Mouse (Mus musculus) heart, embryonic 13.5 days (tissue): ENCODE results near the gene Zfp629. TPM values are rescaled to one million over a fixed set of nuclear protein-coding genes. Genes with fewer than 3 reads are reported as not detected.
"Not testable (repeated sequence)": the region's sequence is repeated elsewhere in the genome, so short reads cannot be mapped to it uniquely, and the experiment has no call there.

ENCODE experiments used
- ATAC-seq: fragments of 200-750 bp; cut with Nextera tagmentation; 2 replicates; pipeline ENCODE4 v1.8.0; 2017; ENCODE audit warnings: moderate TSS enrichment; ENCODE audit not compliant: insufficient number of reproducible peaks, low FRiP score, low TSS enrichment; ENCODE audit errors: extremely low read depth
- H3K27ac ChIP-seq: fragments of 300-500 bp; sonication (generic); replicated peaks from 2 replicates; pipeline ENCODE4 v1.5.1; 2015; ENCODE audit warnings: moderate library complexity, mild to moderate bottlenecking, inconsistent platforms
- H3K27me3 ChIP-seq: fragments of 300-500 bp; sonication (generic); replicated peaks from 2 replicates; pipeline ENCODE4 v1.6.1; 2015; ENCODE audit warnings: mild to moderate bottlenecking, inconsistent platforms
- H3K36me3 ChIP-seq: fragments of 300-500 bp; sonication (generic); 2 replicates; pipeline ENCODE4 v1.6.1; 2015; ENCODE audit warnings: mild to moderate bottlenecking, inconsistent platforms
- H3K4me1 ChIP-seq: fragments of 300-500 bp; sonication (generic); 2 replicates; pipeline ENCODE4 v1.6.1; 2015; ENCODE audit warnings: inconsistent platforms
- H3K4me2 ChIP-seq: fragments of 300-500 bp; sonication (generic); 2 replicates; pipeline ENCODE4 v1.6.1; 2015; ENCODE audit warnings: inconsistent platforms, mild to moderate bottlenecking, moderate library complexity
- H3K4me3 ChIP-seq: fragments of 300-500 bp; sonication (generic); 2 replicates; pipeline ENCODE4 v1.5.1; 2015; ENCODE audit warnings: moderate library complexity, mild to moderate bottlenecking, inconsistent platforms
- H3K9ac ChIP-seq: fragments of 300-500 bp; sonication (generic); 2 replicates; pipeline ENCODE4 v1.6.1; 2015; ENCODE audit warnings: inconsistent platforms, mild to moderate bottlenecking, moderate library complexity
- H3K9me3 ChIP-seq: fragments of 300-500 bp; sonication (generic); 2 replicates; pipeline ENCODE4 v1.6.1; 2016; ENCODE audit warnings: inconsistent platforms
- whole genome bisulfite sequencing: fragments of 180-500 bp; shearing (Covaris S2); methylation state at CpG from one replicate; pipeline ENCODE4 v1.1.7; 2015; ENCODE audit warnings: mixed read lengths; 5-methylcytosine and 5-hydroxymethylcytosine counted together
- polyA plus RNA-seq: library from polyadenylated mRNA; unstranded; fragments of >200 nt; fragmentation: Nextera tagmentation; extraction: Ambion mirVana; gene quantifications from 2 replicates; pipeline ENCODE4 v1.2.1, GENCODE M21; 2015

The Zfp629 gene
- polyA plus RNA-seq, 1 experiment from 2014 or later = 9.5 TPM

DNA sequence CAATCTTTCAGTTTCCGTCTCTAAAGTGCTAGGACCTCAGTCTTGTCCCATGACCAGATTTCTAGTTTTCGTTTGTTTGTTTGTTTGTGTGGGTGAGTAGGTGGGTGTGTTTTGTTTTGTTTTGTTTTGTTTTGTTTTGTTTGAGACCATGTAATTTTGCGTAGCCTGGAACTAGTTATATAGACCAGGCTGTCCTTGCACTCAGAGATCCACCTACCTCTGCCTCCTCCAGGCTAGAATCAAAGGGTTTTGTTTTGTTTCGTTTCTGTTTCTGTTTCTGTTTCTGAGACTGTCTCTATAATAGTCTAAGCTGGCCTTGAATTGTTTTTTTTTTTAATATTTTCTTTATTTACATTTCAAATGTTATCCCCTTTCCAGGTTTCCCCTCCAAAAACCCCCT is 30.8 kb upstream of the Zfp629 start:
- H3K4me2 ChIP-seq = no peak overlapping the region
- H3K36me3 ChIP-seq = no peaks in the 10 kb centered on the region
- WGBS = 69% methylated on average over 4 of the region's 4 CpGs
- H3K27ac ChIP-seq = no peak overlapping the region
- H3K9me3 ChIP-seq = no peaks in the 10 kb centered on the region
- ATAC-seq = no peak
- H3K4me3 ChIP-seq = no peak overlapping the region
- H3K27me3 ChIP-seq = peaks cover 26% of the 10 kb centered on the region; the same call in 1 of the 2 replicates
- no peaks in the 10 kb centered on the region for H3K4me1 ChIP-seq
- no peak overlapping the region for H3K9ac ChIP-seq

DNA sequence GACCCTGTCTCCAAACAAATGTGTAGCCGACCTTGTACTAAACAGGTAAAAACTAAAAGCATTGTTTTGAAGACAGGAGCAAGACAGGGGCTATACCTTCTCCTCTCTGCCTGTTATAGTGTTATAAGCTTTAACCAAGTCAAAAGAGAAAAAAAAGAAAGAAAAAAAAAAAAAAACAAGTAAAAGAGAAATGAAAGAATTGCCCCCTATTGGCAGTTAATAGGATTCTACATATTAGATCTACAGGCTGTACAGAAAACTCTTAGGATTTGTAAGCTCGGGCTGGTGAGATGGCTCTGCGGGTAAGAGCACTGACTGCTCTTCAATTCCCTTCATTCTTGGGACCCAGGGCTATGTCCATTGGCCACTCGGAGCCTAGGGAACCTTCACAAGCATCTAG is 26.7 kb upstream of the Zfp629 start:
- no peak overlapping the region for H3K9ac ChIP-seq
- ATAC-seq = no peak
- no peaks in the 10 kb centered on the region for H3K9me3 ChIP-seq
- no peak overlapping the region for H3K4me3 ChIP-seq
- H3K4me2 ChIP-seq = no peak overlapping the region
- WGBS = 66% methylated on average over 4 of the region's 4 CpGs
- peaks cover 3% of the 10 kb centered on the region; the same call in 1 of the 2 replicates for H3K4me1 ChIP-seq
- H3K27me3 ChIP-seq = peaks cover 16% of the 10 kb centered on the region; the same call in 1 of the 2 replicates
- no peak overlapping the region for H3K27ac ChIP-seq
- no peaks in the 10 kb centered on the region for H3K36me3 ChIP-seq

DNA sequence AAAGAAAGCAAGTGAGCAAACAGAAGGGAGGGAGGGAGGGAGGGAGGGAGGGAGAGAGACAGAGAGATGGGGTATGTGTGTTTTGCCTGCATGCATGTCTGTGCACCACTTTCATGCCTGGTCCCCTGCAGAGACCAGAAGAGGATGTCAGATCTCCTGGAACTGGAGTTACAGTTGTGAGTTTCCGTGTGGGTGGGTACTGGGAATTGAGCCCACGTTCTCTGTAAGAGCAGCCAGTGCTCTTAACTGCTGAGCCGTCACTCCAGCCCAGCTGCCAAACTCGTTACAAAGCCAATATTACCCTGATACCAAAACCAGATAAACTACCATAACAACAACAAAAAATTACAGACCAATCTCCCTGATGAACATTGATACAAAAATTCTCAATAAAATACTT is 25.7 kb upstream of the Zfp629 start:
- Histone ChIP-seq H3K27me3 (peaks cover 10% of the 10 kb centered on the region; the same call in 1 of the 2 replicates), H3K4me1 (peaks cover 6% of the 10 kb centered on the region), H3K36me3 (no peaks in the 10 kb centered on the region), H3K4me3 (no peak overlapping the region), H3K9ac (no peak overlapping the region), H3K4me2 (no peak overlapping the region), H3K27ac (no peak overlapping the region), H3K9me3 (no peaks in the 10 kb centered on the region)
- no peak for ATAC-seq
- 39% methylated on average over 4 of the region's 4 CpGs for WGBS

DNA sequence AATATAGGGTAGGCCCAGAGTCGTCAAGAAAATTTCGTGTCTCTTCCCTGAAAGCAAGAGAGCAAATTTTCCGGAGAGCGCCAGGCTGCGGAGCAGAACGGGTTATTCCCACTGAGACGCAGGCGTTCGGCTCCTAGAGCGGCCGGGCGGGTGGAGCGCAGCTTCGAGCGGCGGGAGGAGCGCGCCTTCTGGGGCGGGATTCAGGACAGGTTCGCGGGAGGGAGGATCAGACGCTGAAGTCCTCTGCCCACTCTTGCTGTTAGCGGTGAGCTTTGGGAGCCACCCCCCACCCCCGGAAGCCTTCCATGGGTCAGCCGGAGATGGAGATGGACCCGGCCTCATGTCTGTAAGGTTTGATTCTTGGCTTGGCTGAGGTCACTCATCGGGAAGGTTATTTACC is 21.4 kb upstream of the Zfp629 start:
- WGBS = under 1% methylated on average over 27 of the region's 27 CpGs
- Histone ChIP-seq H3K36me3 (no peaks in the 10 kb centered on the region), H3K9me3 (no peaks in the 10 kb centered on the region), H3K4me1 (peaks cover 6% of the 10 kb centered on the region), H3K4me2 (peak overlapping the region; percentile 74), H3K9ac (peak overlapping the region; percentile 83), H3K27me3 (no peaks in the 10 kb centered on the region), H3K27ac (no peak overlapping the region), H3K4me3 (peak overlapping the region; percentile 66)
- no peak for ATAC-seq

- Histone ChIP-seq H3K36me3 (no peaks in the 10 kb centered on the region), H3K27ac (no peak overlapping the region), H3K4me2 (no peak overlapping the region), H3K9ac (no peak overlapping the region), H3K9me3 (no peaks in the 10 kb centered on the region), H3K4me1 (no peaks in the 10 kb centered on the region), H3K27me3 (no peaks in the 10 kb centered on the region), H3K4me3 (no peak overlapping the region)
- WGBS = 87% methylated on average over 4 of the region's 4 CpGs
- ATAC-seq = no peak
Measured at GRCm38 (mm10) chr7:127631416-127631815, 15.8 kb upstream of the Zfp629 start.

GRCm38 (mm10) chr7:127628646-127629045 is 13.0 kb upstream of the Zfp629 start:
- Histone ChIP-seq H3K4me2 (no peak overlapping the region), H3K9me3 (no peaks in the 10 kb centered on the region), H3K4me3 (no peak overlapping the region), H3K4me1 (no peaks in the 10 kb centered on the region), H3K36me3 (no peaks in the 10 kb centered on the region), H3K9ac (no peak overlapping the region), H3K27me3 (no peaks in the 10 kb centered on the region), H3K27ac (no peak overlapping the region)
- no peak for ATAC-seq
- WGBS = 74% methylated on average over 5 of the region's 5 CpGs

GRCm38 (mm10) chr7:127626471-127626870 is 10.9 kb upstream of the Zfp629 start:
- no peak overlapping the region for H3K4me2 ChIP-seq
- no peaks in the 10 kb centered on the region for H3K9me3 ChIP-seq
- H3K36me3 ChIP-seq = no peaks in the 10 kb centered on the region
- no peak overlapping the region for H3K9ac ChIP-seq
- no peaks in the 10 kb centered on the region for H3K27me3 ChIP-seq
- H3K27ac ChIP-seq = no peak overlapping the region
- ATAC-seq = no peak
- H3K4me1 ChIP-seq = no peaks in the 10 kb centered on the region
- WGBS = 66% methylated on average over 4 of the region's 4 CpGs
- H3K4me3 ChIP-seq = no peak overlapping the region

GRCm38 (mm10) chr7:127626039-127626438 is 10.4 kb upstream of the Zfp629 start:
- Histone ChIP-seq H3K27me3 (no peaks in the 10 kb centered on the region), H3K4me1 (no peaks in the 10 kb centered on the region), H3K4me2 (no peak overlapping the region), H3K9me3 (no peaks in the 10 kb centered on the region), H3K9ac (no peak overlapping the region), H3K27ac (no peak overlapping the region), H3K4me3 (no peak overlapping the region), H3K36me3 (no peaks in the 10 kb centered on the region)
- no peak for ATAC-seq
- WGBS = 91% methylated on average over 7 of the region's 7 CpGs

GRCm38 (mm10) chr7:127618402-127618801 is 2.8 kb upstream of the Zfp629 start:
- H3K27ac ChIP-seq, H3K27me3 ChIP-seq, H3K4me2 ChIP-seq, ATAC-seq, H3K9me3 ChIP-seq, H3K36me3 ChIP-seq, H3K4me3 ChIP-seq, H3K9ac ChIP-seq: not testable (repeated sequence)
- WGBS = 85% methylated on average over 7 of the region's 8 CpGs
- peaks cover 20% of the 10 kb centered on the region for H3K4me1 ChIP-seq

DNA sequence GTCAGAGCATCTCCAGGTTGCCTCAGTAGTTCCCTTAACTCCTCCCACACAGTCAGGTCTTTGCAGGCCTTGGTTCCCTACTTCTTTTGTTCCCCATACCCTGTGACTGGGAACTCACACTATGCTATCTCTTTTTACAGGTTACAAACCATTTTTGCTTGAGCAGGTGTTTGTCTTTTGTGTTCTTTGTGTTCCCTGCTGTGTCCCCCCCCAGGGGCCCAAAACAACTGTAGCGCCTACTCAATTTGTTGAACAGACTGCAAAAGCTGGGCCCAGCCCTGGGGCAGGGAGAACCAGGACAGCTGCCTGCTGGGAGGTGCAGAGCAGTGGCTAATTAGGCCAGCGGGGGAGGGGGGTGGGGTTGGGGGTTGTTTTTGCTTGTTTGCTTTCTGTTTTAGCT is 2.4 kb upstream of the Zfp629 start:
- no peak overlapping the region for H3K9ac ChIP-seq
- peaks cover 23% of the 10 kb centered on the region for H3K4me1 ChIP-seq
- H3K4me3 ChIP-seq = no peak overlapping the region
- WGBS = 48% methylated on average over 2 of the region's 2 CpGs
- no peak overlapping the region for H3K27ac ChIP-seq
- ATAC-seq = no peak
- H3K27me3 ChIP-seq = no peaks in the 10 kb centered on the region
- H3K4me2 ChIP-seq = no peak overlapping the region
- H3K36me3 ChIP-seq = peaks cover 8% of the 10 kb centered on the region
- H3K9me3 ChIP-seq = no peaks in the 10 kb centered on the region

DNA sequence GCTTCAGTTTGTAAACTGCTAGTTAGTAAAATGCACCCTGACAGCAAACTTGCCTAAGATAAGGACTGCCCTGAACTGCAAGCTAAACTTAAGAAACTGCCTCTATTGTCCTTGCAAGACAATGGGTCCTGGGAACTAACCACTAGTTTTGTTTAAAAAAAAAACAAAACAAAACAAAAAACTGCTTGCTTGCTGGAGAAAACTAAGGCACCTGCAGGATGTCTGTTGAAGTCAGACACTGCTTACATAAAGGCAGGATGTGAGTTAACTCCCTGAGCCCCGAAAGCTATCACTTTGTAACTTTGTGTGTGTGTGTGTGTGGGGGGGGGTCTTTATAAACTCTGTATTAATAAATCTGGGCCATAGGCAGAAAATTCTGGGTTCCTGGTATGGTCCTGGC is 1.3 kb upstream of the Zfp629 start:
- 0 out of 2 replicates have a peak, but pooled peaks cover 6% of the 10 kb centered on the region for H3K9me3 ChIP-seq
- no peak overlapping the region for H3K4me2 ChIP-seq
- peaks cover 23% of the 10 kb centered on the region for H3K4me1 ChIP-seq
- no peak overlapping the region for H3K27ac ChIP-seq
- no peaks in the 10 kb centered on the region for H3K27me3 ChIP-seq
- H3K4me3 ChIP-seq = no peak overlapping the region
- ATAC-seq = no peak
- peaks cover 19% of the 10 kb centered on the region for H3K36me3 ChIP-seq
- WGBS = 80% methylated on average over 1 of the region's 1 CpGs
- H3K9ac ChIP-seq = no peak overlapping the region

DNA sequence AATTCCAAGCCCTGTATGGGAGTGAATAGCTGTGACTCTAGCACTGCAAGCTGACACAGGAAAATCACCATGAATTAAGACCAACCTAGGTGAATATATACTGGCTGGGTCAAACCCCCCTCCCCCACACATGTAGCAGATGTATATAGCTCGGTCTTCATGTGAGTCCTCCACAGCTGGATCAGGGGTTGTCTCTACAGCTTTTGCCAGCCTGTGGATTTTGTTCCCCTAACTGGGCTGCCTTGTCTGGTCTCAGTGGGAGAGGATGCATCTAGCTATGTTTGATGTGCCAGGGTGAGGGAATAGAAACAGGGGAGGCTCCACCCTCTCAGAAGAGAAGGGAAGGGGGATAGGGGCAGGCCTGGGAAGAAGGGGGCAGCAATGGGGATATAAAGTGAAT is 739 bp upstream of the Zfp629 start:
- H3K27ac ChIP-seq = no peak overlapping the region; the same call in 1 of the 2 replicates
- peaks cover 11% of the 10 kb centered on the region; the same call in 1 of the 2 replicates for H3K9me3 ChIP-seq
- no peak overlapping the region for H3K9ac ChIP-seq
- ATAC-seq = no peak
- no peaks in the 10 kb centered on the region for H3K27me3 ChIP-seq
- WGBS = 66% methylated on average over 1 of the region's 1 CpGs
- H3K4me1 ChIP-seq = peaks cover 23% of the 10 kb centered on the region
- H3K4me2 ChIP-seq = peak overlapping the region; percentile 77; the same call in 1 of the 2 replicates
- H3K36me3 ChIP-seq = peaks cover 24% of the 10 kb centered on the region
- H3K4me3 ChIP-seq = no peak overlapping the region
